Mouse (Mus musculus) liver, postnatal 0 days (tissue): ENCODE data around the gene Tlcd2.

Source experiments
- CTCF ChIP-seq: sonication (generic); IDR thresholded peaks from 2 replicates; pipeline ENCODE4 v1.5.1; 2016; ENCODE audit warnings: antibody characterized with exemption, low read depth
- EP300 ChIP-seq: IDR thresholded peaks from 2 replicates; pipeline ENCODE4 v1.6.1; 2016; ENCODE audit warnings: antibody characterized with exemption, low read depth, mild to moderate bottlenecking

DNA sequence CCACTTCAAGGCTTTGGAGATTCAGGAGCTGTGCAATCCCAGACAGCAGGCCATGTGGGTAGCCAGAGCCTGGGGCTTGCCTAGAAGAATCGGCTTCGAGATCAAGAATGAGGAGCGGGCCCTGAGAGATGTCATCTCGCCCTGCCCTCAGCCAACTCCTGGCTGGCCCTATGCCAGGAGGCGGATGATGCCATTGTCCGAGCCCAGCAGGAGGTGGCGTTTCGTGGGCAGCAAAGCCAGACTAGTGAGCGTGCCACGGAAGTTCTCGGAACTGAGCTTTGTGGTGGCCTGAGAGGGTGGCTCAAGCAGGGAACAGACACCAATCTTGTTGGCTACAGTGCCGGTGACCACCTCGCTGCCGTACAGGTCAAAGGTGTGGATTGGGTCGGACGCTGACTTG lies 19.9 kb upstream of the Tlcd2 start:
- no peak for TF ChIP-seq CTCF
- TF ChIP-seq EP300, result no peak
